Comparison of ENCODE assay signal across 21 mouse cellular contexts in the genomic region with DNA sequence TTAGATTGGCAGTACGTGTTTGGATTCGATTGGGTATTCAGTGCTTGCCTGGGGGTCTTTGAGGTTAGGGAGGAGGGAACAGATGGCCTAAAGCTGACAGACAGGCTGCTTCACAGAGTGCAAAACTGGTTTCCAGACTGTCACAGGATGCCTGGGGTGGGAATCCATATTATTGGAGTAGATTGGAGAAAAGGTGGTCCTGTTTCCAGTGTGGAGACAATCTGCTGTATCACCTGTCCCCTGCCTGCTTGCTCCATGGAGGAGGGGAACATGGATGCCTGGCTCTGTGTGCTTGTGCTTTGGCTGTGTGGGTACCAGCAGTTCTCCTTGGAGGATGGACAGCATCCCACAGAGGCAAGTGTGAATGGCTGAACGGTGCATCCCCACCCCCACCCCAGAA. TPM values are rescaled to one million over a fixed set of nuclear protein-coding genes. Genes with fewer than 3 reads are reported as not detected.
DNase-seq lines count a peak whose midpoint lies in the region; ATAC-seq lines count a peak whose summit lies in the region.
"Had no signal": no experiment of that assay in that cellular context is flagged by ENCODE, and none has a peak within 500 bp of the region (broad histone marks: within the 10 kb centered on the region; RNA-seq: fewer than 3 reads in every experiment).

No protein-coding gene starts in this region.

- no peaks in the 10 kb centered on the region for H3K9me3 ChIP-seq in heart, embryonic 11.5 days (replicated peaks; ENCODE audit: control insufficient read depth, low read length)
- H3K9me3 ChIP-seq in hindbrain, embryonic 15.5 days: no peaks in the 10 kb centered on the region
- no peaks in the 10 kb centered on the region for H3K9me3 ChIP-seq in hindbrain, embryonic 13.5 days
- H3K9me3 ChIP-seq: G1E; intestine, embryonic 15.5 days; neural tube, embryonic 12.5 days had no signal

- no peaks in the 10 kb centered on the region for H3K36me3 ChIP-seq in heart, embryonic 11.5 days (ENCODE audit: control insufficient read depth, insufficient read depth, low read length)
- no peaks in the 10 kb centered on the region for H3K36me3 ChIP-seq in hindbrain, embryonic 15.5 days
- no peaks in the 10 kb centered on the region for H3K36me3 ChIP-seq in hindbrain, embryonic 13.5 days
- H3K36me3 ChIP-seq: G1E; intestine, embryonic 15.5 days; neural tube, embryonic 12.5 days had no signal

- no peak for DNase-seq in cerebellum, adult 18-20 months
- DNase-seq in heart, adult 11 months: peak; percentile 61
- DNase-seq in brain, adult 2 months (ENCODE audit: low read depth, low spot score): peak; percentile 58
- DNase-seq in frontal cortex, postnatal 10 days (ENCODE audit: low spot score in 2 of 2): no peak
- DNase-seq: adrenal gland, postnatal 36 days; gastrocnemius, postnatal 10 days; kidney, postnatal 4 days; liver; liver, postnatal 0 days; lung, postnatal 14 days; right cerebral cortex, postnatal 14 days had no signal

- H3K4me1 ChIP-seq in heart, embryonic 11.5 days (ENCODE audit: control insufficient read depth, insufficient read depth, low read length): peaks cover 74% of the 10 kb centered on the region
- H3K4me1 ChIP-seq in hindbrain, embryonic 15.5 days (replicated peaks): peaks cover 26% of the 10 kb centered on the region
- peaks cover 29% of the 10 kb centered on the region for H3K4me1 ChIP-seq in hindbrain, embryonic 13.5 days (replicated peaks)
- H3K4me1 ChIP-seq: megakaryocyte, embryonic 14.5 days had no signal

- no peak overlapping the region for H3K9ac ChIP-seq in heart, embryonic 11.5 days (ENCODE audit: low read depth, low read length)
- H3K9ac ChIP-seq in hindbrain, embryonic 15.5 days: no peak overlapping the region
- H3K9ac ChIP-seq in hindbrain, embryonic 13.5 days: no peak overlapping the region
- H3K9ac ChIP-seq: intestine, embryonic 15.5 days; liver, postnatal 0 days; neural tube, embryonic 12.5 days had no signal

- H3K27me3 ChIP-seq in heart, embryonic 11.5 days (ENCODE audit: control insufficient read depth, insufficient read depth, low read length): no peaks in the 10 kb centered on the region
- no peaks in the 10 kb centered on the region for H3K27me3 ChIP-seq in hindbrain, embryonic 15.5 days
- no peaks in the 10 kb centered on the region for H3K27me3 ChIP-seq in hindbrain, embryonic 13.5 days
- H3K27me3 ChIP-seq: intestine, embryonic 15.5 days; megakaryocyte, embryonic 14.5 days; neural tube, embryonic 12.5 days had no signal

- H3K27ac ChIP-seq in heart, embryonic 11.5 days (ENCODE audit: low read depth, low read length): no peak overlapping the region
- H3K27ac ChIP-seq in hindbrain, embryonic 15.5 days (replicated peaks): no peak overlapping the region
- H3K27ac ChIP-seq in hindbrain, embryonic 13.5 days: no peak overlapping the region
- H3K27ac ChIP-seq: intestine, embryonic 15.5 days; neural tube, embryonic 12.5 days had no signal

- no peak overlapping the region for H3K4me2 ChIP-seq in heart, embryonic 11.5 days
- no peak overlapping the region for H3K4me2 ChIP-seq in hindbrain, embryonic 15.5 days
- no peak overlapping the region for H3K4me2 ChIP-seq in hindbrain, embryonic 13.5 days
- H3K4me2 ChIP-seq: intestine, embryonic 15.5 days; neural tube, embryonic 12.5 days had no signal

- WGBS in heart, embryonic 11.5 days (ENCODE audit: insufficient replicate concordance): 56% methylated on average over 3 of the region's 3 CpGs
- 43% methylated on average over 3 of the region's 3 CpGs for WGBS in hindbrain, embryonic 15.5 days
- WGBS in hindbrain, embryonic 13.5 days: 58% methylated on average over 3 of the region's 3 CpGs

- no peak overlapping the region for H3K4me3 ChIP-seq in heart, embryonic 11.5 days (ENCODE audit: low read depth, low read length)
- no peak overlapping the region for H3K4me3 ChIP-seq in hindbrain, embryonic 15.5 days
- no peak overlapping the region for H3K4me3 ChIP-seq in hindbrain, embryonic 13.5 days
- H3K4me3 ChIP-seq: intestine, embryonic 15.5 days; megakaryocyte, embryonic 14.5 days; neural tube, embryonic 12.5 days had no signal

- ATAC-seq in cerebellum, adult (ENCODE audit: insufficient number of reproducible peaks, low FRiP score, low TSS enrichment): peak; percentile 45
- no peak for ATAC-seq in heart, embryonic 11.5 days (replicated peaks; ENCODE audit: insufficient number of reproducible peaks, low FRiP score, low TSS enrichment)
- peak; percentile 57 for ATAC-seq in hindbrain, embryonic 15.5 days (ENCODE audit: low FRiP score, low read depth)
- no peak for ATAC-seq in hindbrain, embryonic 13.5 days (ENCODE audit: low FRiP score)
- ATAC-seq: CD4-positive, CD25-positive, alpha-beta regulatory T cell, adult 4 months; intestine, embryonic 15.5 days; liver, postnatal 0 days had no signal

RNA-seq across cellular contexts. Expression of gene Ppp1r14c, which starts 45.4 kb away (rescaled TPM):
- 170 and 202 TPM in 2 replicates for polyA plus RNA-seq in heart, embryonic 11.5 days (2014; fragmentation: Nextera tagmentation; extraction: Ambion mirVana)
- 66.2 and 77.3 TPM in 2 replicates for polyA plus RNA-seq in hindbrain, embryonic 15.5 days (2015; fragmentation: Nextera tagmentation; extraction: Ambion mirVana)
- 42.6 and 43.3 TPM in 2 replicates for polyA plus RNA-seq in hindbrain, embryonic 13.5 days (2015; fragmentation: Nextera tagmentation; extraction: Ambion mirVana)
- polyA plus RNA-seq: G1E; spleen, adult 2 months had no signal

Comparison
In these comparisons a context has a peak if more than half of its experiments do, and no peak if none do; other contexts are left out.
1. ATAC-seq: peak in cerebellum, adult (single experiment) and hindbrain, embryonic 15.5 days (single experiment); none in heart, embryonic 11.5 days (single experiment) and hindbrain, embryonic 13.5 days (single experiment).
2. DNase-seq: peak in heart, adult 11 months (single experiment) and brain, adult 2 months (single experiment); none in cerebellum, adult 18-20 months (0 of 2) and frontal cortex, postnatal 10 days (0 of 2).